Mouse (Mus musculus) cerebellum, adult 2 months (tissue): ENCODE measurements around the gene Cntnap2.

Experiments used
- CTCF ChIP-seq: fragments of 200-500 bp; IDR thresholded peaks from 2 replicates; pipeline ENCODE4 v1.5.1; 2011; ENCODE audit warnings: low read depth, mild to moderate bottlenecking, control low read depth, low read length, moderate library complexity, borderline replicate concordance; ENCODE audit not compliant: insufficient read depth
- POLR2A ChIP-seq: fragments of 200-500 bp; IDR thresholded peaks from 2 replicates; pipeline ENCODE4 v1.6.1; 2011; ENCODE audit warnings: low read length, control low read depth, borderline replicate concordance; ENCODE audit not compliant: insufficient read depth

- TF ChIP-seq CTCF (no peak), POLR2A (no peak)
Observed at GRCm38 (mm10) chr6:47319309-47319983, 2260.3 kb downstream of the Cntnap2 start.
